Mouse (Mus musculus) testis, postnatal 14 days (tissue): Measurements from ENCODE around the gene Dzip1.

Experiments used
- DNase-seq: peaks from one replicate; pipeline ENCODE4 v3.0.0; 2021; ENCODE audit warnings: low spot score

The Dzip1 gene

DNA sequence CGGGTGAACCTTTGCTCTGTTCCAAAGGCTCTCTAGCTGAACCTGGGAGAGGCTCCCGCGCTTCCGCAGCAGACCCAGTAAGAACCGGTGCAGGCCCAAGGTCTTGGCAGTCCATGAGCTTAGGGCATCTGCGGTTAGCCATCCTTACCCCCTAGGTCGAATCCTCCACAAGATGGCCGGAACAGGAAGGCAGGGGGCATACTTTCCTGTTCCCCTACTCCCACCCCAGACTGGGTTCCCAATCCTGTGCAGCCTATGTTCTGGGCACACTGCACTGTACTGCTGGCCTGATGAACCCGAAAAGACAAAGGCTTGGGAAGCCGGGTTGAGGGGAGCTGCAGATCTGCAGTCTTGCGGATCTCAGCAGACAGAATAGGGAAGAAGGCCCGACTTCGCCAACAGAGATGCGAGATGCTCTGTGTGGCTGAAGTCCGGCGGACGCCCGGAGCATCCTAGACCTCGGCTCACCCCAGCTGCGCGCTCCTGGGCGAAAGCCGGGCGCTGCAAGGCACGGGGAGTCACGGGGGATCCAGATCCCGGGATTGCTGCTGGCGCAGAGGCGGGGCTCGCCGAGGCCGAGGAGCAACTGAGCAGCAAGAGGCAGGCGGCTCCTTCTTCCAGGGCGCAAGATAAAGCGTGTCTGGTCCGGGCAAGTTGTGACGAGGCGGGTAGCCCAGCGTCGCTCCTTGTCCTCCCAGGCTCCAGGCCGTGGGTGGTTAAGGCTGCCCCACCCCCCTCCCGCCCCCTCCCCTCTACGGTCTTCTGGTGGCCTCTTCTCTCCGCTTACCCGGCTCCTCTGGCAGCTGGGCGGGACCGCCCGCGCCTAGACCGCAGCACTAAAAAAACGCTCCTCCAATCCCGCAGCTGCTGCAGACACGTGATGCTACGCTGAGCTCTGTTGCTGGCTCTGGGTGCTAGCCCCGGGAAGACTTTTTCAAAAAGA, at the start of gene Dzip1:
Dzip1 (minus strand) TSS at position 788 of the 943 bp plus-strand sequence.
- DNase-seq = peak; percentile 68

GRCm38 (mm10) chr14:118972268-118972667, 47.0 kb upstream of the Dzip1 start:
- DNase-seq = no peak

- no peak for DNase-seq
Measured at GRCm38 (mm10) chr14:118967646-118968045, 42.4 kb upstream of the Dzip1 start.

- DNase-seq = no peak
Measured at GRCm38 (mm10) chr14:118965356-118966000, 40.2 kb upstream of the Dzip1 start.

- DNase-seq = no peak
Measured at GRCm38 (mm10) chr14:118958010-118958409, 32.8 kb upstream of the Dzip1 start.

DNA sequence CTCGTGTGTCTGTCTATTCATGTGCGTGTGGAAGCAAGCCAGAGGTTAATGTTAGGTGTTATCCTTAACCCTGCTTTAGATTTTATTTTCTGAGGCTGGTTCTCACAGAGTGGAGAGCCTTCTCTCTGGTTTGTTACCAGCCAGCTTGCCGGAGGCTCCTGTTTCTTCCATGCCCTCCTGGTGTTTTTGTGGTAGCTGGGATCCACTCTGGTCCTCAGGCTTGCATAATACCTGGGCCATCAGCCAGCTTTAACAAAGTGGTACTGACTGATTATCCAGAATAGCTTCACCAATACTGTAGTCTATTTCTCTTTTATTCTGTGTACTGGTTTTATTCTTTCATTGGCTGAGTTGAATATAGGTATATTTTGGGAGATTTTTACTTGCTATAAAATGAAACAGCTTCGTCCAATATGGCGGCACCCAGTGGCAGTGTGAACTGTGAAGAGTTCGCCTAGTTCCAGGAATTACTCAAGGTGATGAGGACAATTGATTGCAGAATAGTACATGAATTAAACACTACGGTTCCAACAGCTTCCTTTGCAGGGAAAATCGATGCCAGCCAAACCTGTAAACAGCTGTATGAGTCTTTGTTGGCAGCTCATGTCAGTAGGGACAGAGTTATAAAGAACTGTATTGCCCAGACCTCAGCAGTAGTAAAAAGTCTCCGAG, 26.8 kb upstream of the Dzip1 start:
- no peak for DNase-seq

- no peak for DNase-seq
Measured at GRCm38 (mm10) chr14:118948841-118949240, 23.6 kb upstream of the Dzip1 start.

GRCm38 (mm10) chr14:118944702-118945101, 19.4 kb upstream of the Dzip1 start:
- no peak for DNase-seq

- no peak for DNase-seq
Measured at GRCm38 (mm10) chr14:118942076-118942475, 16.8 kb upstream of the Dzip1 start.

DNA sequence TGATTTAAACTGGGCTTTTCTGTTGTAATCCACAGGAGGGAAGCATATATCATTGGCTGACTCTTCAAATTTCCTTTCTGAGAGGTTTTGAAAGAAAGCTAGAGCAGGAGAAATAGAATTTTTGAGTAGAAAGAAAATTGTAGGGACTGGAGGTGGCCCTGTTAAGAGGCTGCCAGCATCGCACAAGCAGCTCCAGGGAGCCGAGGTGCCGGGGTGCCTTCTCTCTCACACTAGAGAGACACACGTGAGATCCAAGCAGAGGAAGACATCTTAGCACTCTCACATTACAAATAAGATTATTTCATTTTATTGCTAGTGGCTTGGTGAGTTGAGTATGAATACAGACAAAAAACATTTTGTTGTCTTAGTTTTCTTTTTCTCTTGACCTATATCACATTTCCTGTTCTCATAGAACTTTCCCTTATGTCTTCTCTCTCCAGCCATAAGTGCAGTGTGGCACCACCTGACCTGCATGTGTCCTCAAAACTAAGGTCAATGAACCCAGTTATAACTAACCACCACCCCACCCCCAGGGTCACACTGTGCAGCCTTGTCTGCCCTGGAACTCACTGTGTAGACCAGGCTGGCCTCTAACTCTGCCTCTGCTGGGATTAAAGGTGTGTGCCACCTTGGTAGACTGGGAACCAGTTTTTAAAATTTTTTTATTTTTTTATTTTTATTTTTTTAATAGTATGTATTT, 15.7 kb upstream of the Dzip1 start:
- DNase-seq = no peak

DNA sequence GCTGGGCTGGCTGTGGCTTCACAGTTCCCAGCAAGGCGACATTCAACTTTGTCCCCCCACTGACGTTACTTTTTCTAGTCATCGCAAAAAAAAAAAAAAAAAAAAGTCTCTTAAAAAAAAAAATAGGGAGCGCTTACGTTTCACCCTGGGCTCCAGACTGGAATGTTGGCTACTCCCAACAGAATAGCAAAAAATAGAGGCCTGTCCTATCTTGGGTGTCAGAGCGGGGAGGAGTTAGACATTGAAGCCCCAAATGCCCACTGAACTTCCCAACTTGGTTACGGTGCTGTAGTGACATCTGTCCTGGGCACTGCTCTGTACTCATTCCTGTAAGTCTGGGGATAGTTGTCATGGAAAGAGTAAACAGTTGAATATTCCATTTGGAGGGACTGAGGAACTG, 13.3 kb upstream of the Dzip1 start:
- DNase-seq = no peak

DNA sequence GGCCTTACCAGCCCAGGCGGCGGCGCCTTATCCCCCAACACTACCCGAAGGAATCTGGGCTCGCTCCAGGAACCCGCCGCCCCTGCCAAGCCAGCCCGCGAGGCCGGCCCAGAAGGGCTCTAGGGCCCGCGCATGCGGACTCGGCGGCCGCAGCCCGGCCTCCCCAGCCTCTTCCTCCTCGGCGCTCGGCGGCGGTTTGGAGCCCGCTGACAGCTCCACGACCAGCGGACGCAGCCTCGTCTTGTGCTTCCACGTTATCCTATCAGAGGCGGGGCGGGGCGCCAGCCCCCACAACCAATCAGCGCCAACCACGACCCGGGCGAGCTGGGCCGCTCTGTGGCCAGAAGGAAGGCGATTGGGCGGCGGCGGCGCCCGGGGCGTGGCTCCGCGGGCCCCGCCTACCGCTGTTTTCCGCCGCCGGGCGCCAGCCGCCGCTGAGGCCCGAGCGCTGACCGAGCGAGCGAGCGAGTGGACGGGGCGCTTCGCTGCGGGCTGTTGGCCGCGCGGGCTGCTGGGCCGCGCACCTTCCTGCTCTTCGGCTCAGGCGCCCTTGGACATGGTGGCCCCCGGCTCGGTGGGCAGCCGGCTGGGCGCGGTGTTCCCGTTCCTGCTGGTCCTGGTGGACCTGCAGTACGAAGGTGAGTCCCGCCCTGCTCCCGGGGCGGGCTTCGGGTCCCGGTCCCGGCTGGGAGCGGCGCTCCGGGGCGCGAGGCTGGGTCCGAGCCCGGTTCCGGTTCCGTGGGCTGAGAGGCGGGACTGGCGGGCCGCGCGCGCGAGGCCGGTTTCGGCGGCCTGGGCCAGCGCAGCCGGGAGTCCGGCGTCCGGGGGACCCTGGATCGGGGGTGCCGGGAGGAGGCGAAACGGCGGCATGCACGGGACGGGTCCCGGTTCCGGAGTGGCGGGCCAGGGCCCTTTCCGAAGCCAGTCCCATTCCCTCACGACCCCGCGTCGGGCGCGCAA, 12.6 kb upstream of the Dzip1 start, which contains the start of gene Dnajc3:
Dnajc3 (plus strand) TSS at position 444 of the 960 bp plus-strand sequence.
- DNase-seq = peak; percentile 100

DNA sequence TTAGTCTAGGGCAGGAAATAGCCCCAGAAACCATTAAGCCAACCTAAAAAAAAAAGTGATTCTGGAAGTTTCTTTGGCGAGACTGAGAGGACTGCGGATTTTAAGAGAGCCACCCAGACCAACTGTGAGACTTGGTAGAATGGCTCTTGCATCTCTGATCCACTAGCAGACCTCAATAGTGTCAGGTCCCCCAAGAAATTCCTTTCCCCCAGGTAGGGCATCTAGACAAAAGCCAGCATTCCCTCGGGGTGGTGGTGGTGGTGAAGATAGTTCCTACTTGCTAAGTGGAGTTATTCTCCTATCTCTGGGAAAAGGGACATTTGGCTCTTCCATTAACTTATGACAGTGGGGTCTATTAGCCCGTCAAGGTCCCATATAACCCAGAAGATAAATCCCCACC, 11.7 kb upstream of the Dzip1 start:
- no peak for DNase-seq

GRCm38 (mm10) chr14:118936236-118936635, 11.0 kb upstream of the Dzip1 start:
- no peak for DNase-seq

DNA sequence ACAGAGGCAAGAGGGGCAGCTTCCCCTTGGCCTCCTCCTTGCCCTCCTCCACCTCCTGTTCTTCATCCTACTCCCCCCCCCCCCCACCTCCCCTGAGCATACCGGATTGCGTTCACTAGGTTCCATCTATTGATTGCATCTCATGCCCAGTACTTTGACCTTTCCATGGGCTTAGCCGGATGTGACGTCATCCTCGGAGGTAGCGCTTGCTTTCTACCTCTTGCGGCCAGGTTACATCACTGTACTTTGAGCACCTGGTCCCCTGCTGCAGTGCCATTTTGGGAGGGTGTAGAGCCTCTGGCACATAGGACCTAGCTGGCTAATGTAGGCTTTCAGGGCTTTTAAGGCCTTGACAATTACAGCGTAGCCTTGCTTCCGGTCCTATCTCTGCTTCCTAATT, 9.4 kb upstream of the Dzip1 start:
- peak; percentile 26 for DNase-seq

GRCm38 (mm10) chr14:118932956-118933355, 7.7 kb upstream of the Dzip1 start:
- no peak for DNase-seq

GRCm38 (mm10) chr14:118931181-118931580, 5.9 kb upstream of the Dzip1 start:
- no peak for DNase-seq

DNA sequence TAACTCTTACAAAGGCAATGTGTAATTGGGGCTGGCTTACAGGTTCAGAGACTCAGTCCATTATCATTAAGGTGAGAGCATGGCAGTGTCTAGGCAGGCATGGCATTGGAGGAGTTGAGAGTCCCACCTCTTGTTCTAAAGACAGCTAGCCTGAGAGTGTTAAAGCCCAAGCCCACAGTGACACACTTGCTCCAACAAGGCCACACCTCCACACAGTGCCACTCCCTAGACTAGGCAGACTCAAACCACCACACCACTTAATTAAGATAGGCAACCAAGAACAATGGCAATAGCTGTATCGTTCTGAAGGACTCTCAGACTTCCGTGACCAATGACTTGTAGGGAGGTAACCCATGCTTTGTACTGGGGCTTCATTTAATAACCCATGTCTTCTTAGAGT, 5.5 kb upstream of the Dzip1 start:
- no peak for DNase-seq

GRCm38 (mm10) chr14:118929779-118930178, 4.5 kb upstream of the Dzip1 start:
- no peak for DNase-seq

DNA sequence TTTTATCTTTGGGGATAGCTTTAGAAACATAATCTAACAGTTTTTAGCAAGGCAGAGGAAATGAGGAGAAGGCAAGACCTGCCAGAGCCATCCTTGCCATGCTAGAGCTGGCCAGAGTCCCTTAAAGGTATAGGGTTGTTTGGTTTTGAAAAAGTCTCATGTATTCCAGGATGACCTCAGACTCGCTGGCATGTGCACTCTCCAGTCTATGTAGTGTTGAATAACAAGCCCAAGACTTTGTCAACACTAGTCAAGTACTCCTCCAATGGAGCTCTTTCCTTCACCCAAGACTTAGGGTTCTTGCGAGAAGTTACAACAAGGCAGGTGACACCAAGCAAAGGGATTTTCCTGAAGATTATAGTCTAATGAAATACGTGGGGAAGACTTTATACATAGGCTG, 3.3 kb upstream of the Dzip1 start:
- DNase-seq = no peak

- DNase-seq = peak; percentile 54
Measured at GRCm38 (mm10) chr14:118922667-118923184, 2.5 kb downstream of the Dzip1 start.
